Mouse (Mus musculus) intestine, embryonic 16.5 days (tissue): Measurements from ENCODE around the gene Diaph3. TPM values are rescaled to one million over a fixed set of nuclear protein-coding genes. Genes with fewer than 3 reads are reported as not detected.
A peak's percentile ranks its signal among the peaks of the same experiment; 100 is the strongest.

Source experiments
- ATAC-seq: fragments of 200-750 bp; cut with Nextera tagmentation; 2 replicates; pipeline ENCODE4 v1.8.0; 2017; ENCODE audit warnings: moderate TSS enrichment, moderate library complexity
- H3K27ac ChIP-seq: fragments of 300-500 bp; sonication (generic); 2 replicates; pipeline ENCODE4 v1.5.1; 2014; ENCODE audit warnings: mild to moderate bottlenecking, low read length
- H3K27me3 ChIP-seq: fragments of 300-500 bp; sonication (generic); replicated peaks from 2 replicates; pipeline ENCODE4 v1.6.1; 2014; ENCODE audit warnings: low read length, control low read depth, mixed read lengths; ENCODE audit not compliant: control insufficient read depth, insufficient read depth
- H3K36me3 ChIP-seq: fragments of 300-500 bp; sonication (generic); 2 replicates; pipeline ENCODE4 v1.6.1; 2014; ENCODE audit warnings: low read length, control low read depth; ENCODE audit not compliant: control insufficient read depth, insufficient read depth
- H3K4me1 ChIP-seq: fragments of 300-500 bp; sonication (generic); 2 replicates; pipeline ENCODE4 v1.6.1; 2014; ENCODE audit warnings: low read length, control low read depth, mixed read lengths; ENCODE audit not compliant: control insufficient read depth, insufficient read depth
- H3K4me2 ChIP-seq: fragments of 300-500 bp; sonication (generic); 2 replicates; pipeline ENCODE4 v1.6.1; 2014; ENCODE audit warnings: low read depth, low read length, control low read depth
- H3K4me3 ChIP-seq: fragments of 300-500 bp; sonication (generic); 2 replicates; pipeline ENCODE4 v1.5.1; 2014; ENCODE audit warnings: mild to moderate bottlenecking, low read length
- H3K9ac ChIP-seq: fragments of 300-500 bp; sonication (generic); 2 replicates; pipeline ENCODE4 v1.6.1; 2014; ENCODE audit warnings: low read depth, low read length
- H3K9me3 ChIP-seq: fragments of 300-500 bp; sonication (generic); 2 replicates; pipeline ENCODE4 v1.6.1; 2016; ENCODE audit warnings: low read length, control low read depth; ENCODE audit not compliant: control insufficient read depth
- WGBS: fragments of 180-500 bp; shearing (Covaris S2); extraction: QIAGEN DNeasy Blood & Tissue Kit; methylation state at CpG from one replicate; pipeline ENCODE4 v1.1.7; 2014; 5-methylcytosine and 5-hydroxymethylcytosine counted together
- polyA plus RNA-seq: library from polyadenylated mRNA; unstranded; fragments of >200 nt; fragmentation: Nextera tagmentation; extraction: Ambion mirVana; gene quantifications from 2 replicates; pipeline ENCODE4 v1.2.1, GENCODE M21; 2015

Gene Diaph3
- polyA plus RNA-seq, 1 experiment from 2014 or later = 7.7 TPM

GRCm38 (mm10) chr14:86701145-86701544, 439.9 kb downstream of the Diaph3 start:
- Histone ChIP-seq H3K4me2 (no peak overlapping the region), H3K4me3 (no peak overlapping the region), H3K9ac (no peak overlapping the region), H3K9me3 (no peaks in the 10 kb centered on the region), H3K36me3 (no peaks in the 10 kb centered on the region), H3K27me3 (no peaks in the 10 kb centered on the region), H3K4me1 (no peaks in the 10 kb centered on the region), H3K27ac (no peak overlapping the region)
- no peak for ATAC-seq
- WGBS = 90% methylated on average over 4 of the region's 4 CpGs

- Histone ChIP-seq H3K4me2 (no peak overlapping the region), H3K9me3 (no peaks in the 10 kb centered on the region), H3K27ac (no peak overlapping the region), H3K4me1 (no peaks in the 10 kb centered on the region), H3K4me3 (no peak overlapping the region), H3K9ac (no peak overlapping the region), H3K36me3 (no peaks in the 10 kb centered on the region), H3K27me3 (no peaks in the 10 kb centered on the region)
- no peak for ATAC-seq
- WGBS = 90% methylated on average over 1 of the region's 1 CpGs
Observed at GRCm38 (mm10) chr14:86697887-86698286, 443.1 kb downstream of the Diaph3 start.

- Histone ChIP-seq H3K4me2 (no peak overlapping the region), H3K9ac (no peak overlapping the region), H3K27ac (no peak overlapping the region), H3K4me1 (no peaks in the 10 kb centered on the region), H3K4me3 (no peak overlapping the region), H3K27me3 (no peaks in the 10 kb centered on the region), H3K9me3 (no peaks in the 10 kb centered on the region), H3K36me3 (no peaks in the 10 kb centered on the region)
- 70% methylated on average over 4 of the region's 4 CpGs for WGBS
- no peak for ATAC-seq
Observed at GRCm38 (mm10) chr14:86692714-86693113, 448.3 kb downstream of the Diaph3 start.

GRCm38 (mm10) chr14:86691298-86691697, 449.7 kb downstream of the Diaph3 start:
- Histone ChIP-seq H3K9ac (no peak overlapping the region), H3K27me3 (no peaks in the 10 kb centered on the region), H3K4me2 (no peak overlapping the region), H3K4me3 (no peak overlapping the region), H3K27ac (no peak overlapping the region), H3K9me3 (no peaks in the 10 kb centered on the region), H3K36me3 (no peaks in the 10 kb centered on the region), H3K4me1 (no peaks in the 10 kb centered on the region)
- WGBS = 73% methylated on average over 5 of the region's 5 CpGs
- ATAC-seq = no peak

- Histone ChIP-seq H3K9ac (0 out of 2 replicates have a peak overlapping the region, but pooled peaks have one; percentile 21), H3K27ac (no peak overlapping the region), H3K9me3 (no peaks in the 10 kb centered on the region), H3K4me2 (no peak overlapping the region), H3K27me3 (no peaks in the 10 kb centered on the region), H3K4me3 (no peak overlapping the region), H3K4me1 (no peaks in the 10 kb centered on the region; the same call in 1 of the 2 replicates), H3K36me3 (no peaks in the 10 kb centered on the region)
- 32% methylated on average over 11 of the region's 11 CpGs for WGBS
- no peak for ATAC-seq
Observed at GRCm38 (mm10) chr14:86684585-86685503, 456.2 kb downstream of the Diaph3 start.

GRCm38 (mm10) chr14:86681951-86682350, 459.1 kb downstream of the Diaph3 start:
- Histone ChIP-seq H3K4me2 (no peak overlapping the region), H3K27ac (no peak overlapping the region), H3K9ac (no peak overlapping the region), H3K36me3 (no peaks in the 10 kb centered on the region), H3K4me1 (no peaks in the 10 kb centered on the region; the same call in 1 of the 2 replicates), H3K27me3 (no peaks in the 10 kb centered on the region), H3K9me3 (no peaks in the 10 kb centered on the region), H3K4me3 (no peak overlapping the region)
- no peak for ATAC-seq

- H3K9me3 ChIP-seq = no peaks in the 10 kb centered on the region
- H3K4me3 ChIP-seq = no peak overlapping the region
- H3K4me2 ChIP-seq = no peak overlapping the region
- H3K4me1 ChIP-seq = no peaks in the 10 kb centered on the region
- H3K27ac ChIP-seq = no peak overlapping the region
- no peak for ATAC-seq
- no peaks in the 10 kb centered on the region for H3K36me3 ChIP-seq
- no peaks in the 10 kb centered on the region for H3K27me3 ChIP-seq
- WGBS = 93% methylated on average over 3 of the region's 3 CpGs
- H3K9ac ChIP-seq = no peak overlapping the region
Observed at GRCm38 (mm10) chr14:86678992-86679391, 462.0 kb downstream of the Diaph3 start.

GRCm38 (mm10) chr14:86678179-86678780, 462.8 kb downstream of the Diaph3 start:
- Histone ChIP-seq H3K9me3 (no peaks in the 10 kb centered on the region), H3K27ac (no peak overlapping the region), H3K27me3 (no peaks in the 10 kb centered on the region), H3K4me1 (no peaks in the 10 kb centered on the region), H3K4me2 (no peak overlapping the region), H3K4me3 (no peak overlapping the region), H3K36me3 (no peaks in the 10 kb centered on the region), H3K9ac (no peak overlapping the region)
- 65% methylated on average over 5 of the region's 5 CpGs for WGBS
- ATAC-seq = no peak

GRCm38 (mm10) chr14:86677015-86677414, 464.0 kb downstream of the Diaph3 start:
- no peak overlapping the region for H3K27ac ChIP-seq
- no peaks in the 10 kb centered on the region for H3K27me3 ChIP-seq
- no peak overlapping the region for H3K9ac ChIP-seq
- ATAC-seq = no peak
- no peaks in the 10 kb centered on the region for H3K4me1 ChIP-seq
- 51% methylated on average over 6 of the region's 6 CpGs for WGBS
- H3K9me3 ChIP-seq = no peaks in the 10 kb centered on the region
- no peaks in the 10 kb centered on the region for H3K36me3 ChIP-seq
- no peak overlapping the region for H3K4me3 ChIP-seq
- H3K4me2 ChIP-seq = no peak overlapping the region
